Mouse (Mus musculus) liver, embryonic 14.5 days (tissue): ENCODE measurements at regions not wholly inside any gene's neighbourhood (a gene's known extent, or its start where the extent isn't known, plus 50 kb on each side); places are given as distances from the start of the nearest gene placed in this dataset.

ENCODE experiments used
- CTCF ChIP-seq: IDR thresholded peaks from 2 replicates; pipeline ENCODE4 v1.5.1; 2016; ENCODE audit warnings: antibody characterized with exemption, low read depth, control low read depth
- EP300 ChIP-seq: IDR thresholded peaks from 2 replicates; pipeline ENCODE4 v1.6.1; 2016; ENCODE audit warnings: antibody characterized with exemption, low read depth

DNA sequence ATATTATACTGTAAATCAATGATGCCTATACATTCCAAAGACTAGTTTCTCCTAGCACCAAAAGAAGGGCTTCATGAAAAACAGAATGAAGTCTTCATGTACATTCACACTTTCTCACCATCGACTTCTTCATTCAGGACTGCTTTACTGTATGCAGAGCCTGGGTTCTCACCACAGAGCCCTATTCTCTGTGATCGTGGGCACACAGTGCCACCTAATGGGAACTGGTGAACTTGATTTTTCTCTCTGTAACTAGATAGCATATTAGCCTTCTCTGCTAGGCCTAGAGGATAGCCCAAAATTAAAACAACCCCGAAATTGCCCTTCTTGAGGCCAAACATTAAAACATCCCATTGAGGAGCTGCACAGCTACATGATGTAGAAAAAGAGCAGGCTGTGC is 2458.6 kb upstream of the Gm6569 start:
- TF ChIP-seq CTCF (no peak), EP300 (no peak)
